Mouse (Mus musculus) spleen, postnatal 4 days (tissue): Measurements from ENCODE around the gene Dnmt3c.
A peak's percentile ranks its signal among the peaks of the same experiment; 100 is the strongest.
"Not testable (repeated sequence)": the region's sequence is repeated elsewhere in the genome, so short reads cannot be mapped to it uniquely, and the experiment has no call there.

Source experiments
- DNase-seq, 2 experiments: peaks; one replicate each; pipeline ENCODE4 v3.0.0; 2022; ENCODE audit warnings: low spot score in 2 of 2

Dnmt3c gene

DNA sequence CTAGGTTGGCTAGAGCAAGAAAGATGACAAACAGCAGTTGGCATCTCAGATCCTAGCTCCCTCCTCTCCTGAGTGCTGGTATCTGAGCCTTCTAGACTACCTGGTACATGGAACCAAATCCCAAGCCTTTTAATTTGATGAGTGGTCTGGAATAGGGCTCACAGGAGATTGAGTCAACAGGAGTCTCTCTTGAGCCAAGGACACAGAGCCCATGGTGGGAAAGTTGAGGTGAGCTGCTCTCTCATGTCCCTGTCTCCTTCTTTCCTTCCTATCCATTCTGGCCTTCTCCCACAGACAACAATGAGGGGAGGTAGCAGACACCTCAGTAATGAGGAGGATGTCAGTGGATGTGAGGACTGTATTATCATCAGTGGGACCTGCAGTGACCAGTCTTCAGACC lies at the start of gene Dnmt3c:
Dnmt3c (plus strand) TSS at position 301 of the 400 bp plus-strand sequence.
- no peak for DNase-seq

DNA sequence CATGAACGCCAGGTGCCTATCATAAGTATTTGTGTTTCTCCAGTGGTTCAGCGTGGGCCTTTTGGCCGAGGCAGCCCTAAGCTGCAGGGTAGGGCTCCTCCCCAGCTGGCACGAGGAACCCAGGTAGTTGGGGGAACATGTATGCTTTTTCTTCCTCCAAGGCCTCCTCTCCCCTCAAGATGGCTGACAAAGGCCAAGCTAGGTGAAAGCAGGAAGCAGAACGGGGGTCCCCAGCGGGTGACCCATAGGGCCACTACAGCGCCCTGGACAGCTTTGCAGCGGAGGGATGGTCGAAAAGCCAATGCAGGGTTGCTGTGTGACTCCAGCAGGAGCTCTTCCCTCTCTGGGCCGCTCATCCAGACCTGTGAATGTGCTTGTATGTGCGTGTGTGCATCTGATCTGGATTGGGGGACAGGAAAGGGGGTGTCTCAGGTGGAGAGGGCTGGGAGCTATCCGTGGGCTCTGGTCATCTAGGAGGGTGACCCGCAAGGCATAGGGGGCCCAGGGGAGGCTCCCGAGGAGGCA lies 47.6 kb upstream of the Dnmt3c start:
- no peak for DNase-seq

GRCm38 (mm10) chr2:153649298-153650013 lies 47.0 kb upstream of the Dnmt3c start, which contains the start of gene Dnmt3b:
TSS of gene Dnmt3b (plus strand) at chr2:153649450.
- DNase-seq: peak; percentile 48 to 81

DNA sequence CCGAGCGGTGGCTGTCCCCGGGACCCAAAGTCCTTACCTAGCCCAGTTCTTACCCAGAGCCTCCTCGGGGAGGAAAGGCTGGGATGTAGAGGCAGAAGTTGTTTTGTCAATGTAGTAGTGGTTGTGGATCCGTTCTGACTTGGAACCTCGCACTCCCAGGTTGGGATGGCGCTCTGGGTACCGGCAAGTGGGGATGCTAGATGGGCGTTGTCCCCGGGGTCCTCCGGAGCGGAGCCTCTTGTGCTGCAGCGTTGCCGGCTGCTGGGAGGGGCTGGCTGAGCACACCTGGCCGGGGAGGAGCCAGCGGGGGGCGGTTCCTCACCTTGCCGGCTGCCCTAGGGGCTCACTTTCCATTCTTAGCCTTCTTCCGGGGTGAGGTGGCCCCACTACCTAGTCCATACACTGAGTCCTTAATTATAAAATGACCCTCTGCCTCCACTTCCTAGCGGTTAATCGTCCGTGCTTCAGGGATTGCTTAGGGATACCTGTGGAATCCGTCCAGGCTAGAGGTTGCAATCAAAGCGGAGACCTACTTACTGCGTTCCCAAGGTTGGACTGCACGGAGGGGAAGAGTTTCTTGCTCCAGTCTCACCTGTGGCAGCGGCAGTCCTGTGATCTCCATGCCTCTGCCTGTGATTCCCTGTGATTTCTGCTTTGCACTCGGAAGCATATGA lies 46.3 kb upstream of the Dnmt3c start:
- peak in 1 of 2 experiments; percentile 72 for DNase-seq

- no peak for DNase-seq
Observed at GRCm38 (mm10) chr2:153651681-153652080, 44.8 kb upstream of the Dnmt3c start.

- DNase-seq: not testable (repeated sequence)
Observed at GRCm38 (mm10) chr2:153657659-153658058, 38.8 kb upstream of the Dnmt3c start.

DNA sequence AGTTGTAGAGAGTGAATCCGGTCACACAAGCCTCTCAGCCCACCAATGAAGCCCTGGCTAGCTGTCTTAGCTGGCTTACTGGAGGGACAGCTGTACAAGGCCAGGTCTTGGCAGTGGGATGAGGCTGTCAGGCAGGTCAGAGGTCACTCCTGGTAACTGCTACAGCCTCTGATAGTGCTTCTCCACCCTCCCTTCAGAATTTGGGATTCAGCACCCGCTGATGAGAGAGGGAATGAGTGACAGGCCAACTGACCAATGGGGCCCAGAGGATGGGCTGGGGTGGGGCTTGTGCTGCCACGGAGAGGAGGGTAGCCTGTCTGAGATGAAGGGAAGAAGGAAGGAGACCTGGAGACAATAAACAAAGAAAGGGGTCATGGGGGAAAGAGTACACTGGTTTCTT lies 35.8 kb upstream of the Dnmt3c start:
- no peak for DNase-seq

- no peak for DNase-seq
Observed at GRCm38 (mm10) chr2:153665401-153665800, 31.1 kb upstream of the Dnmt3c start.

DNA sequence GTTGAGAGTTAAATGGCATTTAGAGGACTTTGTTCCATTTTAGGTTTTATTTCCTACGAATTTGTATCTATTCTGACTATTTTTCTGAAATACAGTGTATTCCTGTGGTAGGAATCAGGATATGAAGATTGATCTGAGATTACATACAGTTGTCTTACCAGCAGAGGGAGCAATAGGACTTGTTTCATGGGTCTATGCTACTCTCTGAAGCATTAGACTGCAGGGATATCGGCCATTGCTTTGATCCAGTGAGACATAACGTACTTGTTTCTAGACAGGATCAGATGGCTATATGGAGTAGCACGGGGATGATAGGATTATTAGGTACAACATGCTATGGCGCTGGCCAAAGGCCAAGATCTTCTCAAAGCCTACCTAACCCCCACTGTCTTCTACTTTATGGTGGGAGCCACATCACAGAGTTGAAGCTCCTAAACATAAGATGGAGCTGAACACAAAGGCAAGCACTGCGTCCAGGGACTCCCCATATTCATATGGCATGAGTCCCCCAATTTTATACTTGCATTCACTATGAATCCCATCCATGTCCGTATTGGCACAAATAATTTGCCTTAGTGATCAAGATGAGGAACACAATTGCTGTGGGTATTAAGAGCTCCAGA lies 27.6 kb upstream of the Dnmt3c start:
- no peak for DNase-seq

DNA sequence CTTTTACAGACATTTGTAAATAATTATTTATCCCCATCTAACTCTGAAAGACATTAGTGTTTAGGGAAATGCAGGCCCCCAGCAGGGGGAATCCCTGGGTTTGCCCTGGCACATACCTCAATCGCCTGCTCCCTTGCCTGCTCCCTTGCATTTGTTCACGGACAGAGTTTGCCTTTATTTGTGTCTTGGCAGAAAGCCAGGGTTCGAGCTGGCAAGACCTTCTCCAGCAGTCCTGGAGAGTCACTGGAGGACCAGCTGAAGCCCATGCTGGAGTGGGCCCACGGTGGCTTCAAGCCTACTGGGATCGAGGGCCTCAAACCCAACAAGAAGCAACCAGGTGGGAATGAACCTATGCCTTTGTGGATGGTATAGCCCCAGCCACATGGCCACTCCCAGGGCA lies 26.3 kb upstream of the Dnmt3c start:
- DNase-seq: no peak

GRCm38 (mm10) chr2:153672619-153673018 lies 23.8 kb upstream of the Dnmt3c start:
- DNase-seq: no peak

GRCm38 (mm10) chr2:153675364-153675763 lies 21.1 kb upstream of the Dnmt3c start:
- DNase-seq: not testable (repeated sequence)

DNA sequence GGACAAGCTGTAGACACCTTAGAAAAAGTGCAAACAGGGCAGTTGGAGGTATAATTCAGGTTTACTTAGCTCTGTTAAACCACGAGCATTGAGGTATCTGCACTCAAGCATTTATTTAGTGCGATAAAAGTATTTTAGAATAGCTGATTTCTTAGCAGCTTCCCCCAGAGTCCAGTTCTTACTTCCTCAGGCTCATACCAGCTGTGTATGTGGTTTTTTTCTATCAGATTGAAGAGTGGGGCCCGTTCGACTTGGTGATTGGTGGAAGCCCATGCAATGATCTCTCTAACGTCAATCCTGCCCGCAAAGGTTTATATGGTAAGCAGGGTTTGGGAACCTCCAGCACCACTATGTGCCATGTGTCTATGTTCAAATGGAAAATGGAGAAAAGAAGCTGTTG lies 19.5 kb upstream of the Dnmt3c start:
- no peak for DNase-seq

DNA sequence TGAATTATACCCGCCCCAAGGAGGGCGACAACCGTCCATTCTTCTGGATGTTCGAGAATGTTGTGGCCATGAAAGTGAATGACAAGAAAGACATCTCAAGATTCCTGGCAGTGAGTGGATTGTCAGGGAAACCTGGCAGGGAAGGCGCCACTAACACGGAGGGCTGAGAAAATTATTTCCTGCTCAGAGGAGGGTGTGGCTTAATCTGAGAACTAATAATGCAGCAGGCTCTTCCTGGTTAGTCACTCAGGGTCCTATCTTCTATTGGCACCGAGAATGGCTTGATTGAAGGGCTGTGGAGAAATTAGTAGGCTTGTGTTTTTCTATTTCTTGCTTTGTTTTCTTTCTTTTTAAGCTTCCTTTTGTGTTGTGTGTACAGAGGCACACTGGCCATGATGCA lies 18.9 kb upstream of the Dnmt3c start:
- DNase-seq: no peak

DNA sequence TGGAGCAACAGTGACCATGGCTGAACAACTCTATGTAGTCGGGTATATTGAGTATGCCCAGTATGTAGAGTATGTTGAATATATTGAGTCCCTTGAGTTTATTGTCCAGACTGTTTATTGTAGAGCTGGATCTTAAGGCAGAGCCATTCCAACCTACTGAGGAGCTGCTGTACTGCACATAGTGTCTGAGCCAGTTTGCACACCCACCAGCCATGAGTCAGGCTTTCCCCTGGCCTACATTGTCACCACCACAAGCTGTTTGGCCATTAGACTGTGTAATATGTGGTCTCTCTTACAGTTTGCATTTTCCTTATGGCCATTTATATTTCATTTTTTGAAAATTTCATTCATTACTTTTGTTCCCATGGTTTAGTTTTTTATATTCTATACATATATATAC lies 16.5 kb upstream of the Dnmt3c start:
- no peak for DNase-seq

- DNase-seq: not testable (repeated sequence)
Observed at GRCm38 (mm10) chr2:153693413-153693812, 3.0 kb upstream of the Dnmt3c start.

- peak; percentile 74 to 91 for DNase-seq
Observed at GRCm38 (mm10) chr2:153694462-153695085, 1.9 kb upstream of the Dnmt3c start.

DNA sequence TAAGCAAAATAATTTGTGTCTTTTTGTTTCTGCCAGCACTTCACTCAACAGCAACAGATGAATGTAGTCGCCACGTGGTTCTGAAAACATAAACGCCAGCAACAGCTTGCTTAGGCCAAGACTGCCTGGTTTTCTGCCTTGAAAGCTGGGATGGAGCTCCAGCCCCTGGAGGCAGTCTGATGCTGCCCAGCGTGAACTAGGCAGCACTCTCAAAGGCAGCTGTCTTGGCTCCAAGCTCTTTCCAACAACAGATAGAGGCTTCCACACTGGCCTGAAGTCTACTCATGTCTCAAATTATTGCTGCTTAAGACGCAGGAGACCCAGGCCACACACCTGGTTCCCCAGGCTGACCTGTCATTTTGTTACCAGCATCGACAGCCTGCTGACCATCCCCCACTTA lies 6.9 kb downstream of the Dnmt3c start:
- no peak for DNase-seq

DNA sequence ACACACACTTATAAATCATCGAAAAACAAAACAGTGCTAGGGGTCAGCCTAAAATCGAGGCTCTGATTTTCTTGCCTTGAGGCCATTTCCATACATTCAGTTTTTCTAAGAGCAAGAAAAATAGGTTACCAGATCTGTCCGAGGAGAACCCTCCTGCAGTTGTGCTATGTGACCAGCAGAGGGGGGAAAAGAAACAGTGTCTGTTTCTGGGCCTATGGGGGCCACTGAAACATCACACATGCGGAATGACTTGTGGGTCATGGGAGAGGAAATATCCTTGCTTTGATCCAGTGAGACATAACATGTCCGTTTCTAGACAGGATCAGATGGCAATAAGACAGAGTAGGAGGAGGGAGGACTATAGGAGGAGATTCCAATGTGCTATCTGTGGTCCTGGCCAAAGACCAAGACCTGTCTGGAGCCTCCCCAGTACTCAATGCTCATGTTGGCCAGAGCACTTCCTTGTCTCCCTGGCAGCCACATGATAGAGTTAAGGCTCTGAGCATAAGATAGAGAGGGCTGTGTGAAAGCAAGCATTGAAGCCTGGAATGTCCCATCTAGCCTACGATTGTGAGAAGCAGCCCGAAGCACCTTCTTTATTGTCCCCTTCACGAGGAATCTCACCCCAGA lies 14.4 kb downstream of the Dnmt3c start:
- DNase-seq: peak in 1 of 2 experiments; percentile 22

DNA sequence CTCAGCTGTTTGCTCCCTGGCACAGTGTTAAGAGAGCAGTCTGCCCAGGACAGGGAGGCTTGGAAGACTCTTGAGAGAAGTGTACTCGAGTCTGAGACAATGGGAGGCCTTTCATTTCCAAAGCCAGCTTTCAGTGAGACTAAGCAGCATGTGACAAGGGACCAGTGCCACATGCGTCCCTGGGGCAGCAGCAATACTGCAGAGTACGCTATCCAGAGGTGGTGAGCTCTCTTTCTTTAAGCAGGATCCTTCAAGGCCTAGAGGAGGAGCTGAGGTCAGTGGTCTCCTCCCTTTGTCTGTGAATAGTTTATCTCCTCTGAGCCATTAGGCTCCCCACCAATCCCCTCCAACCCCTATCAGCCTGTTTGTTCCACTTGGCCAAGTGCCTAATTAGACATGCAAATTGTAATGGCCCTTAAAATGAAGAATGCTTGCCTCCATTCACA lies 16.2 kb downstream of the Dnmt3c start:
- DNase-seq: no peak

DNA sequence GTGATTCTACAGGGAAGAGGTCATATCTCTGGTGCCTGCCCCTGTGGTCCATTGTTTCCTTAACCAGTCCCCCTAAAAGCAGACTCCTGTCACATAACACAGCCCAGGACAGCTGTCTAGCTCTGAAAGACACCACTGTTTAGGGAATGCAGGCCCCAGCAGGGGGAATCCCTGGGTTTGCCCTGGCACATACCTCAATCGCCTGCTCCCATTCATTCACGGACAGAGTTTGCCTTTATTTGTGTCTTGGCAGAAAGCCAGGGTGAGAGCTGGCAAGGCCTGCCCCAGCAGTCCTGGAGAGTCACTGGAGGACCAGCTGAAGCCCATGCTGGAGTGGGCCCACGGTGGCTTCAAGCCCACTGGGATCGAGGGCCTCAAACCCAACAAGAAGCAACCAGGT lies 16.8 kb downstream of the Dnmt3c start:
- DNase-seq: peak in 1 of 2 experiments; percentile 23

- DNase-seq: not testable (repeated sequence)
Observed at GRCm38 (mm10) chr2:153717861-153718260, 21.4 kb downstream of the Dnmt3c start.
